Mouse (Mus musculus) central nervous system, embryonic 14 days (tissue): ENCODE data around the gene Wdr37. TPM values are rescaled to one million over a fixed set of nuclear protein-coding genes. Genes with fewer than 3 reads are reported as not detected.

ENCODE experiments used
- polyA plus RNA-seq: library from polyadenylated mRNA; depleted of rRNA; stranded (reverse); fragments of >200 nt; gene quantifications from 2 replicates; pipeline ENCODE4 v1.2.3, GENCODE M21; 2012; rRNA removed

The Wdr37 gene
- polyA plus RNA-seq: 31.5 and 34.9 TPM in 2 replicates

DNA sequence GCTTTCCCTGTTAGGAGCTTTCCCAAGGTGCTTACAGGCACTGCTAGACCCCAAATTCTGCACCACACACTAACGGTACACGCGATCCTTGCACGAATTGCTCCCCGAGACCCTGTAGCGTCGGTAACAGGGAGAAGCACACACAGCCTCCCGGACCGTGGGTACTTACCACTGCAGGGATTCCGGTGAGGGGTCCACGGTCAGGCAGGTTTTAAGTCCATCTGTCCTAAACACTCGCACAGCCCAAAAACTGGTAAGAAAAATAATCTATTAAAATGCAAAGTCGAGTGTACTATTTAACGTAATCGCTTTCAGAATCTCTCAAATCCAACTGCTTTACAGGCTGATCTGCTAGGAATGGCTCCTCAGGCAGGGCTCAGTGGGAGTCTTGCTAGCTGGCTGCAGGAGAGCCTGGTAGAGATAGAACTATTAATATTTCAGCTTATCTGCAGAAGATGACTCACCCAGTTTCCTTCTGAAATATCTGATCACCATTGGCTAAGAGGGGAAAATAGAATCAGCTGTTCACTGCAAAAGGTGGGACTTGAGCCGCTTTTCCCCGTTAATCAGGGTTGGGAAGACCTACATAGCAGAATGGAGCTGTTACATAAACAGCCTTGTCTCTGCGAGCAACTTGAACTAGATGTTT is at the start of gene Wdr37:
Gene Wdr37, minus strand, starts transcription at position 596 of the 649 bp plus-strand sequence.

GRCm38 (mm10) chr13:8885445-8886184 is 13.9 kb upstream of the Wdr37 start, which contains the start of gene Idi1:
Idi1 (plus strand) TSS chr13:8885501.

Other genes starting within 250 kb of the Wdr37 start
- 52.1 and 60.6 TPM in 2 replicates for gene Idi1, start 13.6 kb upstream of the Wdr37 start, polyA plus RNA-seq
- gene Gm9745, start 76.3 kb upstream of the Wdr37 start, polyA plus RNA-seq: not detected in 2 replicates
- 0.04 TPM in 1 of 2 replicates, not detected in the other for gene Idi2, start 81.0 kb upstream of the Wdr37 start, polyA plus RNA-seq
- gene Gtpbp4, start 124.2 kb upstream of the Wdr37 start, polyA plus RNA-seq: 36.4 and 37.4 TPM in 2 replicates
- 27.5 and 30.5 TPM in 2 replicates for gene Larp4b, start 222.0 kb upstream of the Wdr37 start, polyA plus RNA-seq